Mouse (Mus musculus) CD8-positive naive resting alpha-beta T cell, adult 2 months (primary cell): ENCODE results near the gene Ppp1r37.
A peak's percentile ranks its signal among the peaks of the same experiment; 100 is the strongest.
"Not testable (repeated sequence)": the region's sequence is repeated elsewhere in the genome, so short reads cannot be mapped to it uniquely, and the experiment has no call there.

Experiments
- DNase-seq, 2 experiments: peaks; one replicate each; pipeline ENCODE4 v3.0.0; 2022; ENCODE audit warnings: low read depth in 2 of 2, low spot score in 2 of 2

The Ppp1r37 gene

GRCm38 (mm10) chr7:19541681-19542154 lies 21.2 kb downstream of the Ppp1r37 start:
- DNase-seq, result no peak

- DNase-seq, result no peak
Observed at GRCm38 (mm10) chr7:19540771-19541566, 21.9 kb downstream of the Ppp1r37 start.

GRCm38 (mm10) chr7:19534676-19535075 lies 28.2 kb downstream of the Ppp1r37 start:
- DNase-seq, result no peak

GRCm38 (mm10) chr7:19532240-19532639 lies 30.6 kb downstream of the Ppp1r37 start:
- no peak for DNase-seq

GRCm38 (mm10) chr7:19531077-19531476 lies 31.8 kb downstream of the Ppp1r37 start:
- DNase-seq, result no peak

GRCm38 (mm10) chr7:19525105-19525481 lies 37.8 kb downstream of the Ppp1r37 start:
- DNase-seq, result no peak

- DNase-seq, result no peak
Observed at GRCm38 (mm10) chr7:19524420-19525104, 38.3 kb downstream of the Ppp1r37 start.

- peak in 1 of 2 experiments; percentile 26 for DNase-seq
Observed at GRCm38 (mm10) chr7:19523757-19524419, 39.0 kb downstream of the Ppp1r37 start.

GRCm38 (mm10) chr7:19523017-19523756 lies 39.7 kb downstream of the Ppp1r37 start:
- no peak for DNase-seq

- DNase-seq, result no peak
Observed at GRCm38 (mm10) chr7:19520032-19520431, 42.8 kb downstream of the Ppp1r37 start.

- no peak for DNase-seq
Observed at GRCm38 (mm10) chr7:19517652-19518365, 45.1 kb downstream of the Ppp1r37 start, which contains the start of gene Nkpd1. Gene Nkpd1, plus strand, starts transcription at chr7:19517838.

- no peak for DNase-seq
Observed at GRCm38 (mm10) chr7:19512353-19512752, 50.5 kb downstream of the Ppp1r37 start.

- DNase-seq, result not testable (repeated sequence)
Observed at GRCm38 (mm10) chr7:19511934-19512333, 50.9 kb downstream of the Ppp1r37 start.

GRCm38 (mm10) chr7:19509786-19510185 lies 53.1 kb downstream of the Ppp1r37 start:
- DNase-seq, result no peak

- no peak for DNase-seq
Observed at GRCm38 (mm10) chr7:19508924-19509568, 53.8 kb downstream of the Ppp1r37 start.

GRCm38 (mm10) chr7:19508150-19508923 lies 54.5 kb downstream of the Ppp1r37 start, which contains the start of the genes Bloc1s3 and Trappc6a:
Gene Bloc1s3, minus strand, starts transcription at chr7:19508367.
Gene Trappc6a, plus strand, starts transcription at chr7:19508395.
- peak; percentile 79 to 83 for DNase-seq

- DNase-seq, result no peak
Observed at GRCm38 (mm10) chr7:19507612-19507981, 55.3 kb downstream of the Ppp1r37 start.

- DNase-seq, result peak in 1 of 2 experiments; percentile 23
Observed at GRCm38 (mm10) chr7:19506969-19507611, 55.8 kb downstream of the Ppp1r37 start.
